Mouse (Mus musculus) lung, adult 2 months (tissue): ENCODE results near the gene Arl3. TPM values are rescaled to one million over a fixed set of nuclear protein-coding genes. Genes with fewer than 3 reads are reported as not detected.

Source experiments
- DNase-seq: peaks from one replicate; pipeline ENCODE4 v3.0.0; 2022
- H3K4me1 ChIP-seq: fragments of 200-500 bp; 2 replicates; pipeline ENCODE4 v1.6.1; 2011; ENCODE audit warnings: low read length; ENCODE audit not compliant: control insufficient read depth, insufficient read depth
- H3K4me3 ChIP-seq: fragments of 200-500 bp; replicated peaks from 2 replicates; pipeline ENCODE3; 2011; ENCODE audit warnings: low read depth, mild to moderate bottlenecking, control low read depth, low read length; ENCODE audit errors: extremely low read depth
- CTCF ChIP-seq: fragments of 200-500 bp; IDR thresholded peaks from 2 replicates; pipeline ENCODE4 v1.5.1; 2011; ENCODE audit warnings: mild to moderate bottlenecking, low read length, control low read depth; ENCODE audit not compliant: insufficient read depth
- POLR2A ChIP-seq: fragments of 200-500 bp; IDR thresholded peaks from 2 replicates; pipeline ENCODE4 v1.6.1; 2011; ENCODE audit warnings: low read depth, mild to moderate bottlenecking, control low read depth, low read length, borderline replicate concordance; ENCODE audit errors: extremely low read depth
- WGBS: fragments of 180-500 bp; shearing (Covaris S2); methylation state at CpG from one replicate; pipeline ENCODE4 v1.1.7; 2018; 5-methylcytosine and 5-hydroxymethylcytosine counted together
- polyA plus RNA-seq: library from polyadenylated mRNA; depleted of rRNA; stranded (reverse); fragments of >200 nt; gene quantifications from 2 replicates; pipeline ENCODE4 v1.2.3, GENCODE M21; 2012

The Arl3 gene
- polyA plus RNA-seq, 1 experiment = 27.1 TPM

GRCm38 (mm10) chr19:46616378-46616777 lies 43.4 kb upstream of the Arl3 start:
- TF ChIP-seq CTCF = no peak
- TF ChIP-seq POLR2A = no peak
- no peak for DNase-seq
- Histone ChIP-seq H3K4me3 (no peak overlapping the region), H3K4me1 (peaks cover 23% of the 10 kb centered on the region)
- WGBS = 55% methylated on average over 11 of the region's 11 CpGs

- WGBS = 95% methylated on average over 7 of the region's 7 CpGs
- DNase-seq = no peak
- no peak for TF ChIP-seq POLR2A
- TF ChIP-seq CTCF = no peak
These were observed 35.2 kb upstream of the Arl3 start for GRCm38 (mm10) chr19:46608158-46608557.

DNA sequence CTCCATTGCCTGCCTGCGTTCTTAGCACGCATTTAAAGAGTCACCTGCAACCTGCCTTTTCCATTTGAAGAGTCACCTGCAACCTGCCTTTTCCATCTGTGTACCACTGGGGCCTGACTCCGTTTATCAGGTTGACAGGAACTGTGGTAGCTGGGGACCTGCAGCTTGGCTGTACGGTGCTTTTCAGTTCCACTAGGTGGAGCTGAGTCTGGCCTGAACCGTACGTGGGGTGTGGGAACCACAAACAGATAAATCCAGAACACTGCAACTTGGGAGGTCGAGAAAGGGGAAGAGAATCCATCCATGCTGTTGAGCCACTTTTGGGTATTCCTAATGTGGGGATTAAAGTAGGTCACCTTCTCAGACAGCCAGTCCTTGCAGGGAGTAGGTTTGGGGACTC lies 34.4 kb upstream of the Arl3 start:
- no peak for TF ChIP-seq POLR2A
- peak; percentile 65 for TF ChIP-seq CTCF

More at GRCm38 (mm10) chr19:46608158-46608557, 35.2 kb upstream of the Arl3 start:
- H3K4me3 ChIP-seq = no peak overlapping the region
- H3K4me1 ChIP-seq = peaks cover 7% of the 10 kb centered on the region

GRCm38 (mm10) chr19:46606718-46607117 lies 33.7 kb upstream of the Arl3 start:
- 84% methylated on average over 13 of the region's 13 CpGs for WGBS
- Histone ChIP-seq H3K4me3 (no peak overlapping the region), H3K4me1 (peaks cover 7% of the 10 kb centered on the region)
- DNase-seq = no peak
- TF ChIP-seq POLR2A = no peak

More for the DNA sequence above, 34.4 kb upstream of the Arl3 start:
- H3K4me1 ChIP-seq = peaks cover 7% of the 10 kb centered on the region
- DNase-seq = no peak
- no peak overlapping the region for H3K4me3 ChIP-seq
- WGBS = 38% methylated on average over 7 of the region's 7 CpGs

GRCm38 (mm10) chr19:46602406-46602805 lies 29.4 kb upstream of the Arl3 start:
- Histone ChIP-seq H3K4me3 (no peak overlapping the region), H3K4me1 (peaks cover 3% of the 10 kb centered on the region; the same call in 1 of the 2 replicates)
- no peak for DNase-seq
- WGBS = 57% methylated on average over 4 of the region's 4 CpGs
- TF ChIP-seq CTCF (no peak), POLR2A (no peak)

DNA sequence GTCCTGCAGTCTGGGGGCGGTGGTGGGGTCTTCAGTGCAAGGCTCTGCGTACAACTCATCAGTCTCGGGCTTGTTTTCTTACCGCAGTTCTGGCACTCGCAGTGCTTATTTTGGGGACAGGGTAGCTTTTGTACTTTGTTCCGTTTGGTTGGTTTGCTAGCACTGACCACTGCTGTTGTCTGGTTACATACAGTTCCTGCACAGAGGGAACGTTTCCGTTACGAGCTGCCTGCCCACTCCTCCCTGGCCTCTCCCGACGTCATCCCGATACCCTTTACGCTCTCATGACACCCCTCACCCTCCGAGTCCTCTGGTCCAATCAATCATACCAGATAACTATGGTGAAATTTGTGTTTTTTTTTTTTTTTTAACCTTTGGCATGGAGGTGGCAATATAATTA lies 28.5 kb upstream of the Arl3 start:
- 65% methylated on average over 14 of the region's 14 CpGs for WGBS
- Histone ChIP-seq H3K4me1 (peaks cover 3% of the 10 kb centered on the region; the same call in 1 of the 2 replicates), H3K4me3 (no peak overlapping the region)
- TF ChIP-seq POLR2A (no peak), CTCF (no peak)
- no peak for DNase-seq

- 45% methylated on average over 4 of the region's 4 CpGs for WGBS
- H3K4me1 ChIP-seq = peaks cover 3% of the 10 kb centered on the region; the same call in 1 of the 2 replicates
- no peak for TF ChIP-seq POLR2A
- no peak for TF ChIP-seq CTCF
- no peak overlapping the region for H3K4me3 ChIP-seq
- DNase-seq = no peak
These were observed 27.4 kb upstream of the Arl3 start for GRCm38 (mm10) chr19:46600371-46600770.

DNA sequence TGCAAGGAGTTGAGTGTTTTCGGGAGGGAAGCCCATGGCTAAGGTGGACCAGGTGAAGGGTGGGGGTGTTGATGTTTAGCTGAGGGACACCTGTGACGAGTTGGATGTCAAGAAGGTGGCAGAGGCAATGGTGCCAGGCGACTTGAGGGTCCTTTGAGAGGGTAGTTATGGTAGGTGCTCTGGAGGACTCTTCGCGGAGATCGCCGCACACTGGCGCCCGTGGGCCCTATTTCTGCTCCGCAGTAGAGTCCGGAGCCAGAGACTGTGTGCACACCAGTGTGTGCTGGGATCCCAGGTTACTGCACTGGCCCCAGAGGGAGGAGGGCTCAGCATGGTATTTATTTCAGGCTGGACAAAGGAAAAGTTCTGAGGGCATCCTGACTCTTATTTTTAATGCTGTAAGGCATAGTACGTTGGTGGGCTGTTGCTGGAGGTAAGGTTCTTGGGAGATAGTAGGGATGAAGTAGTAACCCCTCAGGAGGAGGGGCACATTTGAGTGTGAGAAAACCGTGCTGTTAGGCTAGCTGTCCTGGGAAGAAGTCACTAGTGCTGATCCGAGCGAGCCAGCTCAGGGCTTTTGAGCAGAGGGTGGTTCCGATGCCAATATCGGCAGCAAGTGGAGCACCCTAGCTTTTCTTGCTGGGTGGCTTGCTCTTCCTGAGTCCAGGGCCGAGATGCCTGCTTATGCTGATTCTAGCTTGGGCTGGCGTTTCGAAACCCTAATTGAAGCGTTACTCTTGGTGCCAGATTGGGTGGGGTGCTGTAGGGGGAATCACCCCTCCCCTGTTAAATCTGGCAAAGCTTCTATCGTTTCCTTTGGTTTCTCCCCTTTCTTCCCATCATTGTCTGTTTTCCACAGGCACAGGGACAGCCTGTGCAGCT lies 26.6 kb upstream of the Arl3 start:
- no peak for TF ChIP-seq CTCF
- no peak for TF ChIP-seq POLR2A
- 4% methylated on average over 22 of the region's 22 CpGs for WGBS

GRCm38 (mm10) chr19:46598720-46599252 lies 25.8 kb upstream of the Arl3 start, which contains the start of gene Wbp1l:
Gene Wbp1l, plus strand, starts transcription at chr19:46599084.
- 1% methylated on average over 21 of the region's 22 CpGs for WGBS
- peak; percentile 82; the same call in 1 of the 2 replicates for TF ChIP-seq POLR2A
- TF ChIP-seq CTCF = no peak
- Histone ChIP-seq H3K4me1 (peaks cover 3% of the 10 kb centered on the region; the same call in 1 of the 2 replicates), H3K4me3 (peak within 1 kb of the TSS; percentile 84)
- peak; percentile 91 for DNase-seq

More for the DNA sequence above, 26.6 kb upstream of the Arl3 start:
- DNase-seq = peak; percentile 32
- Histone ChIP-seq H3K4me1 (peaks cover 3% of the 10 kb centered on the region; the same call in 1 of the 2 replicates), H3K4me3 (peak overlapping the region; percentile 84)
